Mouse (Mus musculus): ENCODE measurements around the gene Gm5936.
"Not testable (repeated sequence)": the region's sequence is repeated elsewhere in the genome, so short reads cannot be mapped to it uniquely, and the experiment has no call there.

The Gm5936 gene

GRCm38 (mm10) chrX:74836842-74837522 is at the start of gene Gm5936:
TSS of gene Gm5936 (plus strand) at chrX:74837196.
- not testable (repeated sequence) for ATAC-seq (ENCODE audit: insufficient number of reproducible peaks, low FRiP score, low TSS enrichment)

- ATAC-seq (ENCODE audit: insufficient number of reproducible peaks, low FRiP score, low TSS enrichment) = not testable (repeated sequence)
Observed at GRCm38 (mm10) chrX:74856104-74856503, 19.1 kb downstream of the Gm5936 start.

GRCm38 (mm10) chrX:74880123-74880522 is 43.1 kb downstream of the Gm5936 start:
- not testable (repeated sequence) for ATAC-seq (ENCODE audit: insufficient number of reproducible peaks, low FRiP score, low TSS enrichment)
